Mouse (Mus musculus): Measurements from ENCODE around the gene Esr1. TPM values are rescaled to one million over a fixed set of nuclear protein-coding genes. Genes with fewer than 3 reads are reported as not detected.
"Not testable (repeated sequence)": the region's sequence is repeated elsewhere in the genome, so short reads cannot be mapped to it uniquely, and the experiment has no call there.

Gene Esr1
- polyA plus RNA-seq, 1 experiment from 2014 or later = 0.47 TPM

DNA sequence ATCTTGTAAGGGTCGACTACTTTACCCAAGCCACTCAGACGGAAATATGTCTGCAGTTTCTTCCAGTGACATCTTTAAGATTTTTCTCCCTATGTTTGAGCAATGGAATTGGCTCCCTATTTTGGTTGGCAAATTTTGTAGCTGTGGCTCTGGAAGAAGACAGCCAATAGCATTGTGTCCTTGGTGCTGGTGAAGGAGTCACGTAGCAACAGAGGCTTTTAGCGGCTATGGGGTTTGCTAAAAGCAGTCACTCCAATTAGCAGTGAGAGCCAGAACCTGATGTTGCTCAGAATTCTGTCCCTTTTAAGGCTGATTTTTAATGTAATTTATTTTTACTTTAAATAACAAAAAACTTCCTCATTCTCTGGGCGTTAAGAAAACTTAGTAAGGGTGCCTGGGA lies 54.0 kb downstream of the Esr1 start:
- ATAC-seq (ENCODE audit: low read depth) = no peak
- Histone ChIP-seq H3K36me3 (ENCODE audit: control insufficient read depth, insufficient read depth) (no peaks in the 10 kb centered on the region), H3K4me3 (ENCODE audit: low read depth, low read length) (no peak overlapping the region), H3K9me3 (replicated peaks; ENCODE audit: control insufficient read depth, low read length) (no peaks in the 10 kb centered on the region), H3K4me2 (ENCODE audit: low read depth, low read length) (no peak overlapping the region), H3K27ac (ENCODE audit: low read length) (no peak overlapping the region), H3K4me1 (ENCODE audit: control insufficient read depth, low read depth, low read length) (no peaks in the 10 kb centered on the region), H3K27me3 (ENCODE audit: control insufficient read depth, insufficient read depth, low read depth, low read length) (no peaks in the 10 kb centered on the region), H3K9ac (ENCODE audit: low read depth, low read length) (no peak overlapping the region)
- 70% methylated on average over 5 of the region's 5 CpGs for WGBS (ENCODE audit: insufficient replicate concordance)

DNA sequence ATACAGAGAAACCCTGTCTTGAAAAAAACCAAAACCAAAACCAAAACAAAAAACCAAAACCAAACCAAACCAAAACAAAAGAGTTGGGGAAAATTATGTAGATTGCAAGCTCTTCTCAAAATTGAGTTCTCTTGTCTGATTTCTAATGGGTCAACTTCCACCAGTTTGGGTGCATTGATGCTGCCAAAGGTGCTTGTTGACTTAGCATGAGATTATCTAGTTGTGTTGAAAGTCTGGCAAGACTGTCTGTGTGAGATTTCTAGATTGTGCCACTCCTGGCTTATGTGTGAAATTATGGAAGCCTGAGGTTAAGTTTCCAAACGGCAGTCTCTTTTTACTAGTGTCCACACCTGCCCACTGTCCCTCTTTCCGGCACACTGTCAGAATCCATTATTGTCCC lies 55.6 kb downstream of the Esr1 start:
- WGBS (ENCODE audit: insufficient replicate concordance) = 66% methylated on average over 2 of the region's 2 CpGs
- Histone ChIP-seq H3K27me3 (ENCODE audit: control insufficient read depth, insufficient read depth, low read depth, low read length) (no peaks in the 10 kb centered on the region), H3K9me3 (replicated peaks; ENCODE audit: control insufficient read depth, low read length) (no peaks in the 10 kb centered on the region), H3K4me1 (ENCODE audit: control insufficient read depth, low read depth, low read length) (no peaks in the 10 kb centered on the region), H3K4me2 (ENCODE audit: low read depth, low read length) (no peak overlapping the region), H3K4me3 (ENCODE audit: low read depth, low read length) (no peak overlapping the region), H3K9ac (ENCODE audit: low read depth, low read length) (no peak overlapping the region), H3K27ac (ENCODE audit: low read length) (no peak overlapping the region), H3K36me3 (ENCODE audit: control insufficient read depth, insufficient read depth) (no peaks in the 10 kb centered on the region)
- no peak for ATAC-seq (ENCODE audit: low read depth)

GRCm38 (mm10) chr10:4670053-4670452 lies 58.7 kb downstream of the Esr1 start:
- Histone ChIP-seq H3K4me2 (ENCODE audit: low read depth, low read length) (no peak overlapping the region), H3K9me3 (replicated peaks; ENCODE audit: control insufficient read depth, low read length) (no peaks in the 10 kb centered on the region), H3K9ac (ENCODE audit: low read depth, low read length) (no peak overlapping the region), H3K27me3 (ENCODE audit: control insufficient read depth, insufficient read depth, low read depth, low read length) (no peaks in the 10 kb centered on the region), H3K4me1 (ENCODE audit: control insufficient read depth, low read depth, low read length) (no peaks in the 10 kb centered on the region), H3K4me3 (ENCODE audit: low read depth, low read length) (no peak overlapping the region), H3K27ac (ENCODE audit: low read length) (no peak overlapping the region), H3K36me3 (ENCODE audit: control insufficient read depth, insufficient read depth) (no peaks in the 10 kb centered on the region)
- 54% methylated on average over 2 of the region's 2 CpGs for WGBS (ENCODE audit: insufficient replicate concordance)
- no peak for ATAC-seq (ENCODE audit: low read depth)

DNA sequence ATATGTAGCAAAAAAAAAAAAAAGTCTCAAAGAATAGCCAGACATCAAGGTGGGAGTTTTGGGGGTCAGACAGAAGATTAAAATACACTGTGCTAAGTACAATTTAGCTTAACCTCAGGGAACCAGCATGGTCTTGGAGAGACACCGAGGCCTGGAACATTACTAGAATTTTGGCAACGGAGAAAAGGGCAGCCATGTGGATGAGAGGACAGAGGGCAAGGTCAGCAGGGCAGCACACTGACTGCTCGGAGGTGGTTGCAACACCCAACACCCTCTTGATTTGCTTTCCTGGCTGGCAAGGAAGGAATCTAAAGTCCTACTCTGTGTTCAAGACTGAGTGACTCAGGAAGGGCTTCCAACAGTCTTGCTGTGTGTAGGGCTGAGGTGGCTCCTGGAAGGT lies 60.5 kb downstream of the Esr1 start:
- Histone ChIP-seq H3K36me3 (ENCODE audit: control insufficient read depth, insufficient read depth) (no peaks in the 10 kb centered on the region), H3K9me3 (replicated peaks; ENCODE audit: control insufficient read depth, low read length) (no peaks in the 10 kb centered on the region), H3K4me2 (ENCODE audit: low read depth, low read length) (no peak overlapping the region), H3K27ac (ENCODE audit: low read length) (no peak overlapping the region), H3K27me3 (ENCODE audit: control insufficient read depth, insufficient read depth, low read depth, low read length) (no peaks in the 10 kb centered on the region), H3K4me1 (ENCODE audit: control insufficient read depth, low read depth, low read length) (no peaks in the 10 kb centered on the region), H3K9ac (ENCODE audit: low read depth, low read length) (no peak overlapping the region), H3K4me3 (ENCODE audit: low read depth, low read length) (no peak overlapping the region)
- WGBS (ENCODE audit: insufficient replicate concordance) = 55% methylated on average over 3 of the region's 3 CpGs
- ATAC-seq (ENCODE audit: low read depth) = no peak

DNA sequence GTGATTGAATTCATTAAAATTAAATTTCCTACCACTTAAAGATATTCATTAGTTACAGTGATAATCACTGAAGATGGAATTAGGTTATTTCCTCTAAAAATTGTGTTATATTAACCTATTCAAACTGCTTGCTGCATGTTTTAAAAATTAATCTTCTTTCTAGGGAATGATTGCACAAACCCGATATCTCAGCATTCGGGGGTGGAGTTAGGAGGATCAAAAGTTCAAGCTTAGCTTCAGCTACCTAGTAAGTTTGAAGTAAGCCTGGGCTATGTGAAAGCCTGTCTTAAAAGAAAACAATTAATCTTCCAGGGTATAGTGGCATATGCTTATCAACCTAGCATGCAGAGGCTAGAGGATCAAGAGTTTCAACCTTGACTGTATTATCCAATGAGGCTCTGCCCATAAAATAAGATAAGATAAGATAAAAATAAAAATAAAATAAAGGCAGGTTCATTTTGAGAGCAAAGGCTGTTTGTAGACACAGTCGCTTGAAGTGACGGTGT lies 62.0 kb downstream of the Esr1 start:
- H3K4me2 ChIP-seq (ENCODE audit: low read depth, low read length) = no peak overlapping the region
- no peak overlapping the region for H3K27ac ChIP-seq (ENCODE audit: low read length)
- no peak overlapping the region for H3K4me3 ChIP-seq (ENCODE audit: low read depth, low read length)
- ATAC-seq (ENCODE audit: low read depth) = no peak
- no peak overlapping the region for H3K9ac ChIP-seq (ENCODE audit: low read depth, low read length)
- WGBS (ENCODE audit: insufficient replicate concordance) = 63% methylated on average over 4 of the region's 4 CpGs
- H3K27me3 ChIP-seq (ENCODE audit: control insufficient read depth, insufficient read depth, low read depth, low read length) = no peaks in the 10 kb centered on the region
- no peaks in the 10 kb centered on the region for H3K9me3 ChIP-seq (replicated peaks; ENCODE audit: control insufficient read depth, low read length)
- H3K36me3 ChIP-seq (ENCODE audit: control insufficient read depth, insufficient read depth) = no peaks in the 10 kb centered on the region
- H3K4me1 ChIP-seq (ENCODE audit: control insufficient read depth, low read depth, low read length) = no peaks in the 10 kb centered on the region

GRCm38 (mm10) chr10:4674983-4675592 lies 63.7 kb downstream of the Esr1 start:
- H3K4me3 ChIP-seq (ENCODE audit: low read depth, low read length); H3K9ac ChIP-seq (ENCODE audit: low read depth, low read length); H3K27ac ChIP-seq (ENCODE audit: low read length); H3K4me1 ChIP-seq (ENCODE audit: control insufficient read depth, low read depth, low read length); H3K27me3 ChIP-seq (ENCODE audit: control insufficient read depth, insufficient read depth, low read depth, low read length); H3K4me2 ChIP-seq (ENCODE audit: low read depth, low read length); H3K9me3 ChIP-seq (replicated peaks; ENCODE audit: control insufficient read depth, low read length); ATAC-seq (ENCODE audit: low read depth); H3K36me3 ChIP-seq (ENCODE audit: control insufficient read depth, insufficient read depth): not testable (repeated sequence)
- WGBS (ENCODE audit: insufficient replicate concordance) = 16% methylated on average over 14 of the region's 14 CpGs

DNA sequence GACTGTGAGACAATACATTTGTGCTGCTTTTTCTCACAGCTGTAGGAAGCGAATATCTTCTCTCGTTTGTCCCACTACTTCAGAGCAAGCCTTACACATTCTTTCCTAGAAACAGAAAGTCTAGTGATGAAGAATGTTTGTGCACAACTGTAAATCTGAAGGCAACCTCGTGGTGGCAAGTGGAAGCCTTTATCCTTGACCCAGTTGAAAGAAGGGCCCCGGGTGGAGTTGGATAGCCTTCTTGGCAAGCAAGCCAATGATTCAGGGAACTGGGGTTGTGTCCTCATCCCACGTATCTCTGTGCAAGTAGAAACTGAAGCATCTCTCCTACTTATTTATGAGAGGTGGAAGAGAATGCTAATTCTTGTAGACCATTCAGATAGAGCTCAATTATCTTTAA lies 71.7 kb downstream of the Esr1 start:
- Histone ChIP-seq H3K36me3 (ENCODE audit: control insufficient read depth, insufficient read depth) (no peaks in the 10 kb centered on the region), H3K4me2 (ENCODE audit: low read depth, low read length) (no peak overlapping the region), H3K9me3 (replicated peaks; ENCODE audit: control insufficient read depth, low read length) (no peaks in the 10 kb centered on the region), H3K27me3 (ENCODE audit: control insufficient read depth, insufficient read depth, low read depth, low read length) (no peaks in the 10 kb centered on the region), H3K27ac (ENCODE audit: low read length) (no peak overlapping the region), H3K4me1 (ENCODE audit: control insufficient read depth, low read depth, low read length) (no peaks in the 10 kb centered on the region), H3K9ac (ENCODE audit: low read depth, low read length) (no peak overlapping the region), H3K4me3 (ENCODE audit: low read depth, low read length) (no peak overlapping the region)
- WGBS (ENCODE audit: insufficient replicate concordance) = 58% methylated on average over 5 of the region's 5 CpGs
- ATAC-seq (ENCODE audit: low read depth) = no peak

DNA sequence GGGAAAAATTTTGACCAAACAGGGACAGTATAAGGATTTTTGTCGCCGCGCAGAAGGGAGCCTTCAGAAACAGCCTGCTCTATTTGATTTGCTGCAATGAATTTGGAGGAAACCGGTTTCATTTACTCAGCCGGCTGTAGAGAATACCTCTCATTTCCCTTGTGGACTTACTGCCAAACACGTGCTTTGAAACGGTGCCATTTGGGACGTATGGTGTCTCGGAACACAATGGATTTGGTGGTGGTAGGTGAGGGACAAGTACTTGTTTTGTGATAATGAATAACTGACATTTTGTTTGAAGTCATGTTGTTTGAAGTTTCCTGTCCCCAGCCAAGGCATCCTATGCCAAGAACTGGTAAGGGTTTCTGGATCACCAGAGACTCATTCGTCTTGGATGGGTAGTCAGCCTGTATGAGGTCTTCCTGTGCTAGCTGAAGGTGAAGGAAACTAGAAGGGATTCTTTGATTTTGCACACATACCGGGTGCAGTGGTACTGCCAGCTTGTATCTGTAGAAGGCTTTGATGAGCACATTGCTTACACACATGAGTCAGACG lies 72.4 kb downstream of the Esr1 start:
- H3K4me3 ChIP-seq (ENCODE audit: low read depth, low read length) = no peak overlapping the region
- no peak overlapping the region for H3K9ac ChIP-seq (ENCODE audit: low read depth, low read length)
- H3K36me3 ChIP-seq (ENCODE audit: control insufficient read depth, insufficient read depth) = no peaks in the 10 kb centered on the region
- no peaks in the 10 kb centered on the region for H3K4me1 ChIP-seq (ENCODE audit: control insufficient read depth, low read depth, low read length)
- no peak for ATAC-seq (ENCODE audit: low read depth)
- no peaks in the 10 kb centered on the region for H3K27me3 ChIP-seq (ENCODE audit: control insufficient read depth, insufficient read depth, low read depth, low read length)
- H3K9me3 ChIP-seq (replicated peaks; ENCODE audit: control insufficient read depth, low read length) = no peaks in the 10 kb centered on the region
- H3K4me2 ChIP-seq (ENCODE audit: low read depth, low read length) = no peak overlapping the region
- no peak overlapping the region for H3K27ac ChIP-seq (ENCODE audit: low read length)
- WGBS (ENCODE audit: insufficient replicate concordance) = 73% methylated on average over 12 of the region's 12 CpGs

DNA sequence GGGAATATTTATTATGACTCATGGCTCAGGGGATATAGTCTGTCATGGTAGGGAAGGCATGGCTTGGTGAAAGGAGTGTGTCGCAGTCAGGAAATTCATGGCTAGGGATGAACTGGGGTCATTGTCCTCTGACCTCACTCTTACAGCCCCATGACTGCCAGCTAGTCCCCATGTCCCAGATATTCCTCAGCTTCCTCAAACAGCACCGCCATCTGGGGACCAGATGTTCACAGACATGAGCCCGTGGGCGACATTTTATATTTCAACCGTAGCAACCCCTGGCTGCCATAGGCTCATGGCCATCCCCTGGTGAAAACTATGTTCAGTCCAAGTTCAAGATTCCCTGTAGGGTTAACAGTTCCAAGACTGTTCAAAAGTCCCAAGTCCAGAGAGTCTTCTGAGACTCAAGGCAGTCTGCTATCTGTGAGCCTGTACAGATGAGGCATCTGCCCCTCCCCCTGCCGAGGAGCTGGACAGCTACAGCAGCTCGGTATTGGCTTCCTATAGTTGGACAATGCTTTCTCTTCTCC lies 83.0 kb downstream of the Esr1 start:
- Histone ChIP-seq H3K27me3 (ENCODE audit: control insufficient read depth, insufficient read depth, low read depth, low read length) (no peaks in the 10 kb centered on the region), H3K27ac (ENCODE audit: low read length) (no peak overlapping the region), H3K9me3 (replicated peaks; ENCODE audit: control insufficient read depth, low read length) (no peaks in the 10 kb centered on the region), H3K4me2 (ENCODE audit: low read depth, low read length) (no peak overlapping the region), H3K36me3 (ENCODE audit: control insufficient read depth, insufficient read depth) (no peaks in the 10 kb centered on the region), H3K4me3 (ENCODE audit: low read depth, low read length) (no peak overlapping the region), H3K4me1 (ENCODE audit: control insufficient read depth, low read depth, low read length) (no peaks in the 10 kb centered on the region), H3K9ac (ENCODE audit: low read depth, low read length) (no peak overlapping the region)
- no peak for ATAC-seq (ENCODE audit: low read depth)
- 69% methylated on average over 7 of the region's 7 CpGs for WGBS (ENCODE audit: insufficient replicate concordance)
